Mouse (Mus musculus): ENCODE results near the gene Stard10. TPM values are rescaled to one million over a fixed set of nuclear protein-coding genes. Genes with fewer than 3 reads are reported as not detected.

Gene Stard10
- total and polyA plus RNA-seq, 2 experiments from 2014 or later, result 11.0 to 17.3 TPM

- Histone ChIP-seq H3K27ac (ENCODE audit: low read depth, low read length) (no peak overlapping the region), H3K4me3 (ENCODE audit: low read depth, low read length) (no peak overlapping the region), H3K4me2 (ENCODE audit: low read depth) (no peak overlapping the region), H3K9ac (no peak overlapping the region), H3K4me1 (ENCODE audit: insufficient read depth) (no peaks in the 10 kb centered on the region; the same call in 1 of the 2 replicates), H3K9me3 (ENCODE audit: low read length) (no peaks in the 10 kb centered on the region), H3K36me3 (ENCODE audit: insufficient read depth) (no peaks in the 10 kb centered on the region), H3K27me3 (ENCODE audit: insufficient read depth, low read length) (no peaks in the 10 kb centered on the region)
- ATAC-seq (no peak), DNase-seq (no peak)
- WGBS, result 78% methylated on average over 7 of the region's 7 CpGs
- TF ChIP-seq CTCF (IDR thresholded peaks at IDR 0.05; ENCODE audit: low read depth), result no peak
Measured at GRCm38 (mm10) chr7:101343135-101343534, 26.2 kb downstream of the Stard10 start.

- no peak for DNase-seq
- Histone ChIP-seq H3K4me2 (ENCODE audit: low read depth) (no peak overlapping the region), H3K4me1 (ENCODE audit: insufficient read depth) (no peaks in the 10 kb centered on the region; the same call in 1 of the 2 replicates), H3K27me3 (ENCODE audit: insufficient read depth, low read length) (no peaks in the 10 kb centered on the region), H3K27ac (ENCODE audit: low read depth, low read length) (no peak overlapping the region), H3K36me3 (ENCODE audit: insufficient read depth) (no peaks in the 10 kb centered on the region), H3K9me3 (ENCODE audit: low read length) (no peaks in the 10 kb centered on the region), H3K9ac (no peak overlapping the region), H3K4me3 (ENCODE audit: low read depth, low read length) (no peak overlapping the region)
- no peak for TF ChIP-seq CTCF (IDR thresholded peaks at IDR 0.05; ENCODE audit: low read depth)
- 80% methylated on average over 4 of the region's 4 CpGs for WGBS
- no peak for ATAC-seq
Measured at GRCm38 (mm10) chr7:101344892-101345291, 28.0 kb downstream of the Stard10 start.

GRCm38 (mm10) chr7:101346991-101347390 is 30.1 kb downstream of the Stard10 start:
- no peak for TF ChIP-seq CTCF (IDR thresholded peaks at IDR 0.05; ENCODE audit: low read depth)

GRCm38 (mm10) chr7:101347767-101348270 is 30.9 kb downstream of the Stard10 start, which contains the start of gene Arap1:
TSS of gene Arap1 (plus strand) at chr7:101348067.
- Histone ChIP-seq H3K27me3 (ENCODE audit: insufficient read depth, low read length) (no peaks in the 10 kb centered on the region), H3K4me2 (ENCODE audit: low read depth) (peak within 1 kb of the TSS; percentile 97), H3K4me3 (ENCODE audit: low read depth, low read length) (peak within 1 kb of the TSS; percentile 52), H3K36me3 (ENCODE audit: insufficient read depth) (no peaks in the 10 kb centered on the region), H3K9ac (peak within 1 kb of the TSS; percentile 43), H3K9me3 (ENCODE audit: low read length) (no peaks in the 10 kb centered on the region), H3K27ac (ENCODE audit: low read depth, low read length) (no peak within 1 kb of the TSS), H3K4me1 (ENCODE audit: insufficient read depth) (no peaks in the 10 kb centered on the region; the same call in 1 of the 2 replicates)
- TF ChIP-seq CTCF (IDR thresholded peaks at IDR 0.05; ENCODE audit: low read depth), result no peak
- WGBS, result under 1% methylated on average over 34 of the region's 35 CpGs
- DNase-seq (peak; percentile 62), ATAC-seq (peak; percentile 60)

More at GRCm38 (mm10) chr7:101346991-101347390, 30.1 kb downstream of the Stard10 start:
- Histone ChIP-seq H3K36me3 (ENCODE audit: insufficient read depth) (no peaks in the 10 kb centered on the region), H3K4me3 (ENCODE audit: low read depth, low read length) (no peak overlapping the region), H3K4me1 (ENCODE audit: insufficient read depth) (no peaks in the 10 kb centered on the region; the same call in 1 of the 2 replicates), H3K9ac (no peak overlapping the region), H3K27me3 (ENCODE audit: insufficient read depth, low read length) (no peaks in the 10 kb centered on the region), H3K9me3 (ENCODE audit: low read length) (no peaks in the 10 kb centered on the region), H3K4me2 (ENCODE audit: low read depth) (no peak overlapping the region), H3K27ac (ENCODE audit: low read depth, low read length) (no peak overlapping the region)
- no peak for DNase-seq
- 81% methylated on average over 2 of the region's 2 CpGs for whole genome bisulfite sequencing
- no peak for ATAC-seq

GRCm38 (mm10) chr7:101348312-101348711 is 31.4 kb downstream of the Stard10 start:
- H3K9ac ChIP-seq, result peak overlapping the region; percentile 43
- H3K4me1 ChIP-seq (ENCODE audit: insufficient read depth), result no peaks in the 10 kb centered on the region; the same call in 1 of the 2 replicates
- peak overlapping the region; percentile 97 for H3K4me2 ChIP-seq (ENCODE audit: low read depth)
- 4% methylated on average over 13 of the region's 13 CpGs for WGBS
- no peaks in the 10 kb centered on the region for H3K27me3 ChIP-seq (ENCODE audit: insufficient read depth, low read length)
- H3K27ac ChIP-seq (ENCODE audit: low read depth, low read length), result no peak overlapping the region
- peak overlapping the region; percentile 52 for H3K4me3 ChIP-seq (ENCODE audit: low read depth, low read length)
- ATAC-seq (peak; percentile 3; the same call in 1 of the 2 replicates), DNase-seq (no peak)
- no peak for TF ChIP-seq CTCF (IDR thresholded peaks at IDR 0.05; ENCODE audit: low read depth)
- H3K36me3 ChIP-seq (ENCODE audit: insufficient read depth), result no peaks in the 10 kb centered on the region
- no peaks in the 10 kb centered on the region for H3K9me3 ChIP-seq (ENCODE audit: low read length)

- no peaks in the 10 kb centered on the region for H3K9me3 ChIP-seq (ENCODE audit: low read length)
Measured at GRCm38 (mm10) chr7:101349861-101350260, 33.0 kb downstream of the Stard10 start.

GRCm38 (mm10) chr7:101352404-101352803 is 35.5 kb downstream of the Stard10 start:
- TF ChIP-seq CTCF (IDR thresholded peaks at IDR 0.05; ENCODE audit: low read depth), result no peak
- DNase-seq, result no peak
- Histone ChIP-seq H3K27ac (ENCODE audit: low read depth, low read length) (no peak overlapping the region), H3K27me3 (ENCODE audit: insufficient read depth, low read length) (no peaks in the 10 kb centered on the region), H3K4me1 (ENCODE audit: insufficient read depth) (no peaks in the 10 kb centered on the region; the same call in 1 of the 2 replicates), H3K9ac (no peak overlapping the region), H3K4me2 (ENCODE audit: low read depth) (no peak overlapping the region), H3K9me3 (ENCODE audit: low read length) (no peaks in the 10 kb centered on the region), H3K36me3 (ENCODE audit: insufficient read depth) (no peaks in the 10 kb centered on the region), H3K4me3 (ENCODE audit: low read depth, low read length) (no peak overlapping the region)
- no peak for ATAC-seq
- 86% methylated on average over 4 of the region's 4 CpGs for WGBS

More at GRCm38 (mm10) chr7:101349861-101350260, 33.0 kb downstream of the Stard10 start:
- Histone ChIP-seq H3K4me2 (ENCODE audit: low read depth) (peak overlapping the region; percentile 97), H3K4me1 (ENCODE audit: insufficient read depth) (no peaks in the 10 kb centered on the region; the same call in 1 of the 2 replicates), H3K27ac (ENCODE audit: low read depth, low read length) (peak overlapping the region; percentile 35; the same call in 1 of the 2 replicates), H3K4me3 (ENCODE audit: low read depth, low read length) (no peak overlapping the region), H3K9ac (no peak overlapping the region), H3K27me3 (ENCODE audit: insufficient read depth, low read length) (no peaks in the 10 kb centered on the region), H3K36me3 (ENCODE audit: insufficient read depth) (no peaks in the 10 kb centered on the region)
- no peak for TF ChIP-seq CTCF (IDR thresholded peaks at IDR 0.05; ENCODE audit: low read depth)
- DNase-seq (peak; percentile 63), ATAC-seq (peak; percentile 87)
- WGBS, result 19% methylated on average over 2 of the region's 2 CpGs

Data from forebrain, postnatal 0 days (tissue).